Mouse (Mus musculus): ENCODE data around the gene Vamp1. TPM values are rescaled to one million over a fixed set of nuclear protein-coding genes. Genes with fewer than 3 reads are reported as not detected.

The Vamp1 gene
- polyA plus RNA-seq (2012; rRNA removed) = 14.7 and 16.2 TPM in 2 replicates
- polyA plus RNA-seq (2014; fragmentation: Nextera tagmentation; extraction: Ambion mirVana) = 2.4 and 2.6 TPM in 2 replicates

- no peaks in the 10 kb centered on the region for H3K4me1 ChIP-seq (ENCODE audit: control insufficient read depth, insufficient read depth, low read length)
- H3K27me3 ChIP-seq (ENCODE audit: control insufficient read depth, insufficient read depth, low read length) = no peaks in the 10 kb centered on the region
- H3K9me3 ChIP-seq (ENCODE audit: control insufficient read depth, low read length) = no peaks in the 10 kb centered on the region
- peak within 1 kb of the TSS; percentile 63 for H3K4me3 ChIP-seq (replicated peaks; ENCODE audit: low read length)
- 0% methylated on average over 47 of the region's 48 CpGs for WGBS
- ATAC-seq (ENCODE audit: low FRiP score, low read depth) (peak; percentile 95), DNase-seq (ENCODE audit: low spot score) (peak; percentile 98)
- peak within 1 kb of the TSS; percentile 56 for H3K27ac ChIP-seq (replicated peaks; ENCODE audit: low read depth, low read length)
- TF ChIP-seq POLR2A (IDR thresholded peaks at IDR 0.05; ENCODE audit: borderline replicate concordance, extremely low read depth, insufficient read depth, insufficient read length) = peak; percentile 76; the same call in 1 of the 2 replicates
- H3K36me3 ChIP-seq (ENCODE audit: control insufficient read depth, insufficient read depth, low read length) = no peaks in the 10 kb centered on the region
- peak within 1 kb of the TSS; percentile 71 for H3K9ac ChIP-seq (ENCODE audit: low read depth, low read length, severe bottlenecking)
- H3K4me2 ChIP-seq (replicated peaks; ENCODE audit: low read depth, low read length, severe bottlenecking) = peak within 1 kb of the TSS; percentile 88
These were observed at the start of gene Vamp1 for GRCm38 (mm10) chr6:125215148-125215954. Vamp1 (plus strand) TSS chr6:125215551.

- ATAC-seq (ENCODE audit: low FRiP score, low read depth) = peak; percentile 21
- TF ChIP-seq POLR2A (IDR thresholded peaks at IDR 0.05; ENCODE audit: borderline replicate concordance, extremely low read depth, insufficient read depth, insufficient read length) = no peak
- Histone ChIP-seq H3K9me3 (ENCODE audit: control insufficient read depth, low read length) (no peaks in the 10 kb centered on the region), H3K9ac (ENCODE audit: low read depth, low read length, severe bottlenecking) (peak within 1 kb of the TSS; percentile 96), H3K36me3 (ENCODE audit: control insufficient read depth, insufficient read depth, low read length) (peaks cover 71% of the 10 kb centered on the region), H3K4me3 (replicated peaks; ENCODE audit: low read length) (peak within 1 kb of the TSS; percentile 96), H3K4me1 (ENCODE audit: control insufficient read depth, insufficient read depth, low read length) (peaks cover 28% of the 10 kb centered on the region), H3K4me2 (replicated peaks; ENCODE audit: low read depth, low read length, severe bottlenecking) (peak within 1 kb of the TSS; percentile 91), H3K27me3 (ENCODE audit: control insufficient read depth, insufficient read depth, low read length) (no peaks in the 10 kb centered on the region), H3K27ac (replicated peaks; ENCODE audit: low read depth, low read length) (peak within 1 kb of the TSS; percentile 88)
- DNase-seq (ENCODE audit: low spot score) = peak; percentile 70
- 3% methylated on average over 18 of the region's 18 CpGs for WGBS
These were observed 49.1 kb upstream of the Vamp1 start, which contains the start of gene Gapdh for GRCm38 (mm10) chr6:125166051-125166751. Gapdh (minus strand) TSS chr6:125166467.

GRCm38 (mm10) chr6:125166861-125167650 is 48.3 kb upstream of the Vamp1 start:
- no peaks in the 10 kb centered on the region for H3K27me3 ChIP-seq (ENCODE audit: control insufficient read depth, insufficient read depth, low read length)
- peak overlapping the region; percentile 91 for H3K4me2 ChIP-seq (replicated peaks; ENCODE audit: low read depth, low read length, severe bottlenecking)
- peak overlapping the region; percentile 88 for H3K27ac ChIP-seq (replicated peaks; ENCODE audit: low read depth, low read length)
- DNase-seq (ENCODE audit: low spot score) (peak; percentile 49), ATAC-seq (ENCODE audit: low FRiP score, low read depth) (peak; percentile 27)
- peaks cover 73% of the 10 kb centered on the region for H3K36me3 ChIP-seq (ENCODE audit: control insufficient read depth, insufficient read depth, low read length)
- H3K4me3 ChIP-seq (replicated peaks; ENCODE audit: low read length) = peak overlapping the region; percentile 96
- no peak for TF ChIP-seq POLR2A (IDR thresholded peaks at IDR 0.05; ENCODE audit: borderline replicate concordance, extremely low read depth, insufficient read depth, insufficient read length)
- H3K9ac ChIP-seq (ENCODE audit: low read depth, low read length, severe bottlenecking) = peak overlapping the region; percentile 96
- 21% methylated on average over 10 of the region's 10 CpGs for WGBS
- H3K9me3 ChIP-seq (ENCODE audit: control insufficient read depth, low read length) = no peaks in the 10 kb centered on the region
- peaks cover 28% of the 10 kb centered on the region for H3K4me1 ChIP-seq (ENCODE audit: control insufficient read depth, insufficient read depth, low read length)

GRCm38 (mm10) chr6:125168086-125168485 is 47.3 kb upstream of the Vamp1 start:
- no peak for ATAC-seq (ENCODE audit: low FRiP score, low read depth)
- no peak for TF ChIP-seq POLR2A (IDR thresholded peaks at IDR 0.05; ENCODE audit: borderline replicate concordance, extremely low read depth, insufficient read depth, insufficient read length)
- Histone ChIP-seq H3K9me3 (ENCODE audit: control insufficient read depth, low read length) (no peaks in the 10 kb centered on the region), H3K27me3 (ENCODE audit: control insufficient read depth, insufficient read depth, low read length) (no peaks in the 10 kb centered on the region), H3K27ac (replicated peaks; ENCODE audit: low read depth, low read length) (no peak overlapping the region), H3K4me1 (ENCODE audit: control insufficient read depth, insufficient read depth, low read length) (peaks cover 28% of the 10 kb centered on the region), H3K4me2 (replicated peaks; ENCODE audit: low read depth, low read length, severe bottlenecking) (no peak overlapping the region), H3K9ac (ENCODE audit: low read depth, low read length, severe bottlenecking) (no peak overlapping the region), H3K36me3 (ENCODE audit: control insufficient read depth, insufficient read depth, low read length) (peaks cover 77% of the 10 kb centered on the region), H3K4me3 (replicated peaks; ENCODE audit: low read length) (no peak overlapping the region)
- 90% methylated on average over 14 of the region's 14 CpGs for WGBS
- DNase-seq (ENCODE audit: low spot score) = no peak

- ATAC-seq (ENCODE audit: low FRiP score, low read depth) (no peak), DNase-seq (ENCODE audit: low spot score) (no peak)
- Histone ChIP-seq H3K27ac (replicated peaks; ENCODE audit: low read depth, low read length) (no peak overlapping the region), H3K36me3 (ENCODE audit: control insufficient read depth, insufficient read depth, low read length) (peaks cover 79% of the 10 kb centered on the region), H3K27me3 (ENCODE audit: control insufficient read depth, insufficient read depth, low read length) (no peaks in the 10 kb centered on the region), H3K4me1 (ENCODE audit: control insufficient read depth, insufficient read depth, low read length) (peaks cover 16% of the 10 kb centered on the region), H3K9ac (ENCODE audit: low read depth, low read length, severe bottlenecking) (no peak overlapping the region), H3K4me3 (replicated peaks; ENCODE audit: low read length) (no peak overlapping the region), H3K9me3 (ENCODE audit: control insufficient read depth, low read length) (no peaks in the 10 kb centered on the region), H3K4me2 (replicated peaks; ENCODE audit: low read depth, low read length, severe bottlenecking) (no peak overlapping the region)
- WGBS = 79% methylated on average over 6 of the region's 6 CpGs
- no peak for TF ChIP-seq POLR2A (IDR thresholded peaks at IDR 0.05; ENCODE audit: borderline replicate concordance, extremely low read depth, insufficient read depth, insufficient read length)
These were observed 45.2 kb upstream of the Vamp1 start for GRCm38 (mm10) chr6:125170194-125170593.
